Mouse (Mus musculus): ENCODE results near the gene Fam162a. TPM values are rescaled to one million over a fixed set of nuclear protein-coding genes. Genes with fewer than 3 reads are reported as not detected.
"Not testable (repeated sequence)": the region's sequence is repeated elsewhere in the genome, so short reads cannot be mapped to it uniquely, and the experiment has no call there.

The Fam162a gene
- polyA plus RNA-seq (2014; fragmentation: Nextera tagmentation; extraction: Ambion mirVana), result 339 and 341 TPM in 2 replicates

GRCm38 (mm10) chr16:36071450-36072379 lies at the start of gene Fam162a, which contains the start of gene Ccdc58:
Fam162a (minus strand) TSS chr16:36071594.
Ccdc58 (plus strand) TSS chr16:36071685.
- no peaks in the 10 kb centered on the region for H3K9me3 ChIP-seq (replicated peaks; ENCODE audit: control insufficient read depth, low read length)
- no peaks in the 10 kb centered on the region for H3K36me3 ChIP-seq (replicated peaks; ENCODE audit: control insufficient read depth, insufficient read depth, low read depth, low read length)
- no peaks in the 10 kb centered on the region for H3K27me3 ChIP-seq (ENCODE audit: control insufficient read depth, insufficient read depth, low read length)
- WGBS, result under 1% methylated on average over 81 of the region's 81 CpGs
- H3K27ac ChIP-seq (replicated peaks; ENCODE audit: low read depth, low read length), result peak within 1 kb of the TSS; percentile 97
- H3K4me2 ChIP-seq (ENCODE audit: low read depth, low read length), result peak within 1 kb of the TSS; percentile 45
- no peaks in the 10 kb centered on the region for H3K4me1 ChIP-seq (ENCODE audit: control insufficient read depth, insufficient read depth, low read length)
- ATAC-seq (replicated peaks; ENCODE audit: insufficient number of reproducible peaks, low FRiP score, low TSS enrichment, low read depth), result peak; percentile 94
- H3K4me3 ChIP-seq (ENCODE audit: low read depth, low read length), result peak within 1 kb of the TSS; percentile 76
- peak within 1 kb of the TSS; percentile 87 for H3K9ac ChIP-seq (replicated peaks; ENCODE audit: low read length)
- DNase-seq (ENCODE audit: low spot score), result peak; percentile 92

- not testable (repeated sequence) for ATAC-seq (replicated peaks; ENCODE audit: insufficient number of reproducible peaks, low FRiP score, low TSS enrichment, low read depth); H3K27ac ChIP-seq (replicated peaks; ENCODE audit: low read depth, low read length); H3K4me1 ChIP-seq (ENCODE audit: control insufficient read depth, insufficient read depth, low read length); H3K36me3 ChIP-seq (replicated peaks; ENCODE audit: control insufficient read depth, insufficient read depth, low read depth, low read length); H3K4me2 ChIP-seq (ENCODE audit: low read depth, low read length); DNase-seq (ENCODE audit: low spot score); H3K9me3 ChIP-seq (replicated peaks; ENCODE audit: control insufficient read depth, low read length); H3K27me3 ChIP-seq (ENCODE audit: control insufficient read depth, insufficient read depth, low read length); H3K4me3 ChIP-seq (ENCODE audit: low read depth, low read length); H3K9ac ChIP-seq (replicated peaks; ENCODE audit: low read length)
- 93% methylated on average over 6 of the region's 6 CpGs for WGBS
These were observed 44.4 kb upstream of the Fam162a start for GRCm38 (mm10) chr16:36115751-36116150.

- not testable (repeated sequence) for H3K9ac ChIP-seq (replicated peaks; ENCODE audit: low read length); ATAC-seq (replicated peaks; ENCODE audit: insufficient number of reproducible peaks, low FRiP score, low TSS enrichment, low read depth); H3K4me2 ChIP-seq (ENCODE audit: low read depth, low read length); H3K36me3 ChIP-seq (replicated peaks; ENCODE audit: control insufficient read depth, insufficient read depth, low read depth, low read length); H3K9me3 ChIP-seq (replicated peaks; ENCODE audit: control insufficient read depth, low read length); H3K27ac ChIP-seq (replicated peaks; ENCODE audit: low read depth, low read length); DNase-seq (ENCODE audit: low spot score); H3K4me1 ChIP-seq (ENCODE audit: control insufficient read depth, insufficient read depth, low read length); H3K27me3 ChIP-seq (ENCODE audit: control insufficient read depth, insufficient read depth, low read length); H3K4me3 ChIP-seq (ENCODE audit: low read depth, low read length)
These were observed 40.1 kb upstream of the Fam162a start for GRCm38 (mm10) chr16:36111486-36111885.

GRCm38 (mm10) chr16:36102211-36102610 lies 30.8 kb upstream of the Fam162a start:
- Histone ChIP-seq H3K4me3 (ENCODE audit: low read depth, low read length) (no peak overlapping the region), H3K27me3 (ENCODE audit: control insufficient read depth, insufficient read depth, low read length) (no peaks in the 10 kb centered on the region), H3K9ac (replicated peaks; ENCODE audit: low read length) (no peak overlapping the region), H3K4me2 (ENCODE audit: low read depth, low read length) (no peak overlapping the region), H3K27ac (replicated peaks; ENCODE audit: low read depth, low read length) (no peak overlapping the region), H3K4me1 (ENCODE audit: control insufficient read depth, insufficient read depth, low read length) (no peaks in the 10 kb centered on the region), H3K9me3 (replicated peaks; ENCODE audit: control insufficient read depth, low read length) (no peaks in the 10 kb centered on the region), H3K36me3 (replicated peaks; ENCODE audit: control insufficient read depth, insufficient read depth, low read depth, low read length) (no peaks in the 10 kb centered on the region)
- ATAC-seq (replicated peaks; ENCODE audit: insufficient number of reproducible peaks, low FRiP score, low TSS enrichment, low read depth) (no peak), DNase-seq (ENCODE audit: low spot score) (no peak)
- WGBS, result 75% methylated on average over 1 of the region's 1 CpGs

- Histone ChIP-seq H3K4me3 (ENCODE audit: low read depth, low read length) (no peak overlapping the region), H3K36me3 (replicated peaks; ENCODE audit: control insufficient read depth, insufficient read depth, low read depth, low read length) (no peaks in the 10 kb centered on the region), H3K9ac (replicated peaks; ENCODE audit: low read length) (no peak overlapping the region), H3K27me3 (ENCODE audit: control insufficient read depth, insufficient read depth, low read length) (no peaks in the 10 kb centered on the region), H3K27ac (replicated peaks; ENCODE audit: low read depth, low read length) (no peak overlapping the region), H3K4me1 (ENCODE audit: control insufficient read depth, insufficient read depth, low read length) (no peaks in the 10 kb centered on the region), H3K9me3 (replicated peaks; ENCODE audit: control insufficient read depth, low read length) (no peaks in the 10 kb centered on the region), H3K4me2 (ENCODE audit: low read depth, low read length) (no peak overlapping the region)
- ATAC-seq (replicated peaks; ENCODE audit: insufficient number of reproducible peaks, low FRiP score, low TSS enrichment, low read depth), result no peak
- DNase-seq (ENCODE audit: low spot score), result no peak
- 87% methylated on average over 1 of the region's 1 CpGs for WGBS
These were observed 30.1 kb upstream of the Fam162a start for GRCm38 (mm10) chr16:36101526-36101925.

GRCm38 (mm10) chr16:36097813-36098499 lies 26.6 kb upstream of the Fam162a start:
- not testable (repeated sequence) for H3K9me3 ChIP-seq (replicated peaks; ENCODE audit: control insufficient read depth, low read length); DNase-seq (ENCODE audit: low spot score); H3K9ac ChIP-seq (replicated peaks; ENCODE audit: low read length); H3K4me1 ChIP-seq (ENCODE audit: control insufficient read depth, insufficient read depth, low read length); H3K36me3 ChIP-seq (replicated peaks; ENCODE audit: control insufficient read depth, insufficient read depth, low read depth, low read length); H3K4me3 ChIP-seq (ENCODE audit: low read depth, low read length); H3K27ac ChIP-seq (replicated peaks; ENCODE audit: low read depth, low read length); H3K27me3 ChIP-seq (ENCODE audit: control insufficient read depth, insufficient read depth, low read length); H3K4me2 ChIP-seq (ENCODE audit: low read depth, low read length); ATAC-seq (replicated peaks; ENCODE audit: insufficient number of reproducible peaks, low FRiP score, low TSS enrichment, low read depth)
- WGBS, result 92% methylated on average over 12 of the region's 12 CpGs

GRCm38 (mm10) chr16:36094079-36094478 lies 22.7 kb upstream of the Fam162a start:
- no peaks in the 10 kb centered on the region for H3K27me3 ChIP-seq (ENCODE audit: control insufficient read depth, insufficient read depth, low read length)
- DNase-seq (ENCODE audit: low spot score) (no peak), ATAC-seq (replicated peaks; ENCODE audit: insufficient number of reproducible peaks, low FRiP score, low TSS enrichment, low read depth) (no peak)
- no peak overlapping the region for H3K9ac ChIP-seq (replicated peaks; ENCODE audit: low read length)
- no peaks in the 10 kb centered on the region for H3K36me3 ChIP-seq (replicated peaks; ENCODE audit: control insufficient read depth, insufficient read depth, low read depth, low read length)
- 88% methylated on average over 3 of the region's 3 CpGs for WGBS
- H3K27ac ChIP-seq (replicated peaks; ENCODE audit: low read depth, low read length), result no peak overlapping the region
- H3K4me1 ChIP-seq (ENCODE audit: control insufficient read depth, insufficient read depth, low read length), result no peaks in the 10 kb centered on the region
- H3K9me3 ChIP-seq (replicated peaks; ENCODE audit: control insufficient read depth, low read length), result no peaks in the 10 kb centered on the region
- H3K4me2 ChIP-seq (ENCODE audit: low read depth, low read length), result no peak overlapping the region
- no peak overlapping the region for H3K4me3 ChIP-seq (ENCODE audit: low read depth, low read length)

Data from embryonic facial prominence, embryonic 11.5 days (tissue).